Mouse (Mus musculus): ENCODE results near the gene Taar9.
A peak's percentile ranks its signal among the peaks of the same experiment; 100 is the strongest.
"Not testable (repeated sequence)": the region's sequence is repeated elsewhere in the genome, so short reads cannot be mapped to it uniquely, and the experiment has no call there.

Gene Taar9

DNA sequence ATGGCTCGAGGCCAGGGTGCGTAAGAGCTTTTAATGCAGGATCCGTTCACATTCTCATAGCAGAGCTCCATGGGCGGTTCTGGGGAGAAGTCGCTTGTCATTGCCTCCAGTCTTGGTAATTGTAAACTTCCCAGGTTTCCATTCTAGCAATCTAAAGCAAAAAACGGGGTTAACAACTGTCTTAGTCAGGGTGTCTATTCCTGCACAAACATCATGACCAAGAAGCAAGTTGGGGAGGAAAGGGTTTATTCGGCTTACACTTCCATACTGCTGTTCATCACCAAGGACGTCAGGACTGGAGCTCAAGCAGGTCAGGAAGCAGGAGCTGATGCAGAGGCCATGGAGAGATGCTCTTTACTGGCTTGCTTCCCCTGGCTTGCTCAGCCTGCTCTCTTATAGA is at the start of gene Taar9:
Gene Taar9 (minus strand): TSS at position 101 of the 400 bp plus-strand sequence.
- DNase-seq (ENCODE audit: low spot score) = not testable (repeated sequence)

DNA sequence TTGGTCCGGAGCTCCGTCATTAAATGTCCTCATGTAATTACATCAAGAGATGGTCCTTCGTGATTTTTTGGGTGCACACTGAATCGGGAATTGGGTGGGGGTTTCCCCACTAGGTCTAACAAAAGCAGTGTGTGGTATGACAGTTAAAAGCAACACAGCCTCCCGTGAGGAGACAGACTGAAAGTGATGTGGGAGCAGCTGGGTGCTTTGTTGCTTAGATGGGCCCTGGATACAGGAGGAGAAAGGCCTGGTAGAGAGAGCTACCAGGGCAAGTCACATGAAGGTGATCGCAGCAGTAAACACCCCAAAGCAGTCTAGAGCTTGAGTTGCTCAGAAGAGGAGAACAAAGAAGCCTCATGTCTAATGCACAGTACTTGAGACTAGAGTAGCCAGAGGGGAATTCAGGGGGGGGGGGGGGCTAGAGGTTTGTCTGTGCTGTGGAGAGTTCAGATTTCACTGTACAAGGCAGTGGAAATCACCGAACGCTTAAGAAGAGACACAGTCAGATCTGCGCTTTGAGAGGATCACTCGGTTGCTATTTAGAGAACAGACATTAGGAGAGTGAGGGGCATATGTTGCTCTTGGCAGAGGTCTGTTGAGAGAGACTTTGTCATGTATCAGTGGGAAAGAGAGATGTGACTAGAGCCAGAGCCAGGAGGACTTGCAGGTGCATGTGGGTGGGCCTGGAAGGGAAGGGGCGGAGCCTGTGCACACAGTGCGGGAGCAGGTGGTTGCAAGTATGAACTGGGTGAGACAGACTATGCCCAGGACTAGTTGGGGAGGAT is 49.3 kb upstream of the Taar9 start:
- no peak for DNase-seq (ENCODE audit: low spot score)

DNA sequence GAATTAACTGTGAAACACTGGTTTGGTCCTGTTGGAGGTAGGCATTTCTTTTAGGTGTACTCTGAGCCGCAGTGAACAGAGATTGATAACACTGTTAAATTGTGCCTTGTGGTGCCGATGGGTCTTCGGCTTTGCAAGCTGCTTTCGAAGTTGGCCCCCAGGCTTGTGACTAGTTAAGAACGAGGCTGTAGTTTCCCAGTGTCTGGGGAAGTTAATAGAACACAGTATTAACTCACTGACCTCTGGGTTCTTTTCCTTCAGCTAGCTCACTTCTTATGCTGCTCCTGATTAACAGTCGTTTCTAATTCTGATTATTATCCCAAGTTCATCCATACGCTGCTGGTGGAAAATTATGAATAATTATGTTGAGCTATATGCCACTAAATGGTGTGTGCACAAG is 40.8 kb upstream of the Taar9 start:
- DNase-seq (ENCODE audit: low spot score) = no peak

DNA sequence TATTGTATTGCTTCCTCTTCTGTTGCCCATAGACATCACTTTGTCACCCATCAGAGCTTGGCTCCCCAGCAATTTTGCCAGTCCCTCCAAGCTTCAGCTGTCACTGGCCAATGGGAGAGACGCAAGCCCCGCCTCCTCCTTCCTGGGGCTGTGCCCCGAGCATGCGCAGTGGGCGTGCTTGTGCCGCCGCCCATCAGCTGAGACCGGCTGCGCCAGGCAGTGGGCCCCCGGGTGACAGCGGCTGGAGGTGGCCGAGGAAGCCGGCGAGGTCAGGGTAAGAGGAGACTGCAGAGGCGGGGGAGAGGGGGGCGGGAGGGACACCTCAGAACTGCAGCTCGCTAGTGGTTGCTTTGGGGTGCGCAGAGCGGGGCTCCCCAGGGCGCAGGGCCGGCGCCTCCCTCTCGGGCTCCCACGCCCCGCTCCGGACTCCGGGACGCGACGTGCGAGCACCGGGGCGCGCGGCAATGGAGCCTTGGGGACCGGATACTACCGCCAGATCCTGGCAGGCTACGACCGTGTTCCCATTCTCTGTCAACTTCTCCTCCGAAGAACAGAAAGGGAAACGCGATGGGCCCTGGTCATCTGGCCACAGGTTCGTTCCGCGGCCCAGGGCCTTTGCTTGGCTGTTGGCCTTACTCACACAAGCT is 39.9 kb upstream of the Taar9 start, which contains the start of gene Stx7:
Gene Stx7 (plus strand): TSS at position 168 of the 647 bp plus-strand sequence.
- peak; percentile 94 for DNase-seq (ENCODE audit: low spot score)

DNA sequence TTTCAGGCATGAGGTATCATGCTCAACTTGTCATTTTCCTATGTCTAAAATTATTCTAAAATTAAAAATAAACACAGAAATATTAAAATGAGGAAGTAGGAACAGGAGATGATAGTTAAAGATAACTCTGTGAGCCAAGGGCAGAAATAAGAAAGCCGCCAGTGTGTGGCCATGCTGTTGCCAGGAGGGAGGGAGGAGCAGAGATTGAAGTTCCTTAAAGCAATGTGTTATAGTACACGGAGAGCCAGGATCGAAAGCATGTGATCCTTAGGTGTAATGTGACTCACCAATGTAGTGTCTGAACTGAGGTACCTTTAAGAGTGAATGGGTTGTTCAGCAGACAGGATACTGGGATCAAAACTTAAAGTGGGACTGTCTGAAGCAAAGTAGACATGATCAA is 33.4 kb upstream of the Taar9 start:
- DNase-seq (ENCODE audit: low spot score) = no peak

DNA sequence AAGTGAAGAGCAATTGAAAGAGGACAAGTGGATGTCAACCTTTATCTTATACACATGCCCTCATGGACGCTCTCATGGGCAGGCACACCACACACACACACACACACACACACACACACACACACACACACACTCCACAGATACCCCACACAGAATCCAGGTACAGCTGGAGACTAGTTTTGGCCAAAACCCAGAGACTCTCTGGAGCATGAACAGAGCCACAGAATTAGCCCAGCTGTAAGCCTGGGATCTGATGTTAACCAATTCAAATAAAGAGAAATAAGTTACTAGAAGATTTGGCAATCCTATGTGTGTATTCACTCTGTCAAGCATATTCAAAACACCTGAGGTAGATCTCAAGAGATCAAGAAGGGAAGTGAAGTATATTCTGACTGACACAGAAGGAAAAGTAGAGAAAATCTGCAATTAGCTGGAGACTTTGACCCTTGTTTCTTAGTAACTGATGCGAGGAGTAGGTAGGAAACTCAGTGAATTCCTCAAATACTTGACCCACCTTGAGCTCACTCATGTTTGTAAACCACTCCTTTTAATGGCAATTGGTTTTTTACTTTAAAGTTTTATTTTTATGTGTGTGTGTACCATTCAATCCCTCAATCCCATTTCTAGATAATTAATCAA is 29.4 kb upstream of the Taar9 start:
- DNase-seq (ENCODE audit: low spot score) = no peak

DNA sequence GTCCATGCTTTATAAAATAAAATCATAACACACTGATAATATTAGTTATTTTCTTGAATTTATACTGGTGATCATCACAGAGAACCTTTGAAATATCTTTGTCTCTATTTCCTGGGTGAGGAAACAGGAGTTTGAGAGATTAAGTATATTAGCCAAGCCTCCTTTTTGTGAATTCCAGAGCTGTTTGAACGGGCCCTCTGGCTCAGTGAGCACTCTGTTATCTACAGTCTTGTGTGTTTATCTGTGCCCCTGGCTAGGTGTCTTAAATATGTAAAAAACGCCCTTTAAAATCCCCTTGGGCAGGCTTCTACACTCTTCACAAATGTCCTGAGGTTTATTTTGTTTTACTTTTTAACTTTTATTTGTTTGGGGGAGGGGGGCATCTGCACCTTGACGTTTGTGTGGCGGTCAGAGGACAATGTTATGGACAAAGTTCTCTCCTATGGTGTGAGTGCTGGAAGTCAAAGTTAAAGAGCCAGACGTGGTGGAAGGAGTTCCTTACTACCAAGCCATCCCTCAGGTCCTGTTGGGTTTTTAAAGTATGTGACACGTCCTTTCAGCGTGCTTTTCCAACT is 24.8 kb upstream of the Taar9 start:
- DNase-seq (ENCODE audit: low spot score) = no peak

DNA sequence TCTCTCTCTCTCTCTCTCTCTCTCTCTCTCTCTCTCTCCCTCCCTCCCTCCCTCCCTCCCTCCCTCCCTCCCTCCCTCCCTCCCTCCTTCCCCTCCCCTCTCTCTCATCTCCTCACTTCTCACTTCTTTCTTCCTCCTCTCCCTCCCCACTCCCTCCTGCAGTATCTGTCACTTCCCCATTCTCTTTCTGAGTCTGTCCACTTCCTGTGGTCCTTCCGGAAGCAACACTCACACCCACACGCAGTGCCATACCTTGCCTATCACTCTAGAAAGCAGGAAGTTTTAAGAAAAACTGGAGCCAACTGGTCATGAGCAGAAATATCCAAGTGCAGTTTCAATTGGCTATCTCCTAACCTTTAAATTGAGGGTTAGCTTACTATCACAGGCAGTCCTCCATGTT is 23.8 kb upstream of the Taar9 start:
- no peak for DNase-seq (ENCODE audit: low spot score)

DNA sequence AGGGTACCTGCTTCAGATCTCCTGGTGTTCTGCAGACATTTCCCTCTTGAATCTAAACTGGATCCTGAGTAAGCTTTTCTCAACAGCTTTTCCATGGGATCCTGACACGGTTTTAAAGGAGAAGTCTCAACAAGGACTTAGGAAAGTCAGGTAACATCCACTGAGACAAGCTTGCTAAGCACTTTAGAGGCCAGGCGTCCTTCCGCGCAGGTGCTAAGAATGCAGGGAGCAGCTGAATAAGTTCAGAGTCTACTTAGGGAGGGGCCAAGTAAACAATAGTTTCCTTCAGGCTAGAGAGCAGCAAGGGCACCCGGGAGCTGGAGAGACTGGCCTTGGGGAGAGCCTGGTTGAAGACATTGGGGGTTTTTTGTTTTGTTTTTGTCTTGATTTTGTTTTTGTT is 22.9 kb upstream of the Taar9 start:
- DNase-seq (ENCODE audit: low spot score) = peak; percentile 49

DNA sequence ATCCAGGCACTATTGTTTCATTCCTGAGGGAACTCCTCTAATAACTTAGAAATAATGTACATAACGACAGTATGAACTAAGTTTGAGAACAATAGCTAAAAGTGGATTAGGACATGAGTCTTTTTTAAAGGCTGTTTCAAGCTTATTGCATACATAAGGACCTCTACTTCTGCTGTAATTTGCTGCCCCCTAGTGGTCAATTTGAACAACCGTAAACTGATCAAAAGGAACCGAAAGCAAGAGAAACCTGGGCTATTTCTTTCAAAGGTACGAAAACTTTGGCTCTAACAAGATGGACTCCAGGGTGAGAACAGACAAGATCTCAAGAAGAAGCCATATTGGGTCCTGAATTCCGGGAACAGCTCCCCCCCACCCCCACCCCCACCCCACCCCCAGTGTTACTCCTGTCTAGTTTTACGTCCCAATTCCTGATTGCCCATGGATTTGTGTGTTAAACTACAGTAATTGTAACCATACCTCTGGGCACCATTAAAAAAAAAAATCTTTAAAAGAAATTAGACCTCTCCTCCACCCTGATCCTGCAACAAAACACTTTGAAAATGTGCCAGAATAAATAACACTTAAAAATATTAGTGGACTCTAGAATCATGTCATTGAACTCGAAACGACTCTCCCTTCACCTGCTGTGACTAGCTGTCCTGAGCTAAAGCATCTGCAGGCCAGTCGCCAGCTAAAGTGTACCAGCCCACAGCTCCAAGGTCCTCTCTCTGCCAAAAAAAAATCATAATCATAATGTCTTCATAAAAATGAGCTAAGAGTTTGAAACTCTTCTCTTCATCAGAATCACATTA is 22.3 kb upstream of the Taar9 start:
- DNase-seq (ENCODE audit: low spot score) = peak; percentile 54

DNA sequence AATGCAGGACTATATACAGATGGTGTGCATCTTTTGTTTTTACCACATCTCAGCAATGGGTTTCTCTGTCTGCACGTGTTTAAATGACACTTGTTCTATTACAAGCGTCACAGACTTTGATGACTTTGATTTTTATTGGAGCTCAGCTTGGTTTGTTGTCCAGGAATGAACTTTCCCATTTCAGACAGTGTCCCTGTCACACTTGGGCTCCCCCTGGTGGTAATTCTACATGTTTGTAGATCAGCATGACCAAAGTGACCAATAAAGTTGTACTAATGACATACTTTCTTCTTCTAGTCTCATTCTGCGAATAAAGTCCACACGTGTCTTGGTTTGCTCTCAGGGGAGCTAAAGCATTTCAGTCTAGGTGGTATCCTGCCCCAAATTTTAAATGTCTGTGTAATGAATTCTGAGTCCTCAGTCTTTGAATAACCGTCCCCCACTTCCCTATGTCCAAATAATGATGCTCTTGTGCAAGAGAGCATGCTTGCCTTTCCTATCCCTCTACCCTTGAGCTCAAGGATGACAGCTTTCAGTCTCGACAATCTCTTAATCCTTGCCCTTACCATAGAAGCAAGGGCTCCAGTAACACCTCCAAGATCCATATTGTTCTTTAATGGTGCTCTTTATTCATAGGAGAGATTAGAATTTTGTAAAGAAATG is 1.9 kb upstream of the Taar9 start:
- peak; percentile 63 for DNase-seq (ENCODE audit: low spot score)

DNA sequence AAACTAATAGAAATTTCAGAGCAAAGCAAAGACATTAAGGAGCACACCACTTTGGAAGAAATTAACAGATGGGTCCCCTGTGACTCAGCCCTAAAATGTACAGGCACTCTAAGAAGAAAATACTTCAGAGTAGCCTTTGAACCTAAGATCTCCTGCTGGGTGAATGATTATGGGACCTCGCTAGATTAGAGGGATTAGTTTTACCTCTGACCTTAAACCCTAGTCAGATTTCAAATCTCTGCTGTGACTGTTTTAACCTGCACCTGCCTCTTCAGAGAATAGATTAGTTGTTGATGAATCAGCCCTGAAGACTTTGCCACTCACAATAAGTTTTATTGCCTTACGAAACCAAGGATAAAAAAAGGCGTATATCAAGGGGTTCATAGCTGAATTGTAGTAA is 1.1 kb downstream of the Taar9 start:
- no peak for DNase-seq (ENCODE audit: low spot score)

DNA sequence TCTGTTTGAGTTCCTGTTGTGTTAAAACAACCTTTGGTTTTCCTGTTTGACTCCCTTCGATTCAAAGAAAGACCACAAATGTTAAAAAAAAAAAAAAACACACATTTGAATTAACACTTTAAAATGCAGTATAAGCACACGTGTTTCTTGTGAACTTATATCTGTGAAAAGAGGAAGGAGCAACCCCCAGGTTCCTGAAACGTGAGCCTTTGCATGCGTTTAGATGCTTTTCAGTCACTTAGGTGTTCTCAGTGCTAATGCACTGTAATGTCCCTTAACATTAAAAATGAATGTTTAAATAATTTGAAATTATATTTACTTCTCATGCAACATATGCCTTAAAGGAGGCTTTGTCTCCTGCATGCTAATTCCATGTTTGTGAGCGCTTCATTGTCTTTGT is 1.6 kb downstream of the Taar9 start:
- DNase-seq (ENCODE audit: low spot score) = no peak

DNA sequence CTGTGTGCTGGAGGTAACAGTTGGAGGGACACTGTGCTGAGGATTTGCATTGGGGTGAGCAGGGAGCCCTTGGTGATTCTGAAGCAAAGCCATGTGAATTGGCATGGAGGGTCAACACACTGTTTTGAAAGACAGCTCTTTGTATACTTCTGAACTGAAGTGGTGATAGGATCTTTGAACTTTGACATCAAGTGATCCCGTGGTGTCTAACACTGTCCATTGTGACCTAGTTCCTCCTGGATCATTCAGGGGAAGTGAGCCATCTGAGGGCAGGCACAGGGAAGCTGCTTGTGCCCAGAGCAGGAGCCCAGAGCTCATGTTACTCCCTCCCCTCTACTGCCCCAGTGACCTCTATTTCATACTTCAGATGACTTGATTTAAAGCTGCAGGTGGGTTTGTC is 6.0 kb downstream of the Taar9 start:
- DNase-seq (ENCODE audit: low spot score) = not testable (repeated sequence)

DNA sequence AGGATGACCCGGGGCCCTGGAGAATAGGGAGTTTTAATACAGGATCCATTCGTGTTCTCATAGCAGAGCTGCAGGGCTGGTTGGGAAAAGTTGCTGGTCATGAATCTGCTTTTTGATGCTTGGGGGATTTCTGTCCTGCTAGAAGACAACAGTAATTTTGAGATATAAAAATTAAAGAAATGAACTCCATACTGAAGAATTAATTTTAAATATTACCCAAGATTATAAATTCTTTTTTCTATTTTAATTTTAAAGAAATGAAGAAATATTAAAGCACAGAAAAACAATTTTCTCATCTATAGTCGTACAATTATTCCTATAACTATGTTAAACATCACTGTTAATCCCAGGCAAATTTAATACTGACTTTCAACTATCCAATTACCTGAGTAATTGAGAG is 7.5 kb downstream of the Taar9 start, which contains the start of gene Taar8c:
Gene Taar8c (minus strand): TSS at position 101 of the 400 bp plus-strand sequence.
- not testable (repeated sequence) for DNase-seq (ENCODE audit: low spot score)

DNA sequence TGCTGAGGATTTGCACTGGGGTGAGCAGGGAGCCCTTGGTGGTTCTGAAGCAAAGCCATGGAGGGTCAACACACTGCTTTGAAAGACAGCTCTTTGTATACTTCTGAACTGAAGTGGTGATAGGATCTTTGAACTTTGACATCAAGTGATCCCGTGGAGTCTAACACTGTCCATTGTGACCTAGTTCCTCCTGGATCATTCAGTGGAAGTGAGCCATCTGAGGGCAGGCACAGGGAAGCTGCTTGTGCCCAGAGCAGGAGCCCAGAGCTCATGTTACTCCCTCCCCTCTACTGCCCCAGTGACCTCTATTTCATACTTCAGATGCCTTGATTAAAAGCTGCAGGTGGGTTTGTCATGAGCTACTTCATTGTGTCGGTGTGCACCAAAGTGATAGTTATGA is 12.3 kb downstream of the Taar9 start:
- DNase-seq (ENCODE audit: low spot score) = not testable (repeated sequence)

DNA sequence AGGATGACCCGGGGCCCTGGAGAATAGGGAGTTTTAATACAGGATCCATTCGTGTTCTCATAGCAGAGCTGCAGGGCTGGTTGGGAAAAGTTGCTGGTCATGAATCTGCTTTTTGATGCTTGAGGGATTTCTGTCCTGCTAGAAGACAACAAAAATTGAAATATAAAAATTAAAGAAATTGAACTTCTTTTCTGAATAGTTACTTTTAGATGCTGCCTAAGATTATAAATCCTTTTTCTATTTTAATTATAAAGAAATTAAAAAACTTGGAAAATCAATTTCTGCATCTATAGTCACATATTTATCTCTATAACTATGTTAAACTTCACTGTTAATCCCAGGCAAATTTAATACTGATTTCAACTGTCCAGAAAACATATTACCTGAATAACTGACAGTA is 17.1 kb downstream of the Taar9 start, which contains the start of gene Taar8b:
Gene Taar8b (minus strand): TSS at position 101 of the 400 bp plus-strand sequence.
- no peak for DNase-seq (ENCODE audit: low spot score)

DNA sequence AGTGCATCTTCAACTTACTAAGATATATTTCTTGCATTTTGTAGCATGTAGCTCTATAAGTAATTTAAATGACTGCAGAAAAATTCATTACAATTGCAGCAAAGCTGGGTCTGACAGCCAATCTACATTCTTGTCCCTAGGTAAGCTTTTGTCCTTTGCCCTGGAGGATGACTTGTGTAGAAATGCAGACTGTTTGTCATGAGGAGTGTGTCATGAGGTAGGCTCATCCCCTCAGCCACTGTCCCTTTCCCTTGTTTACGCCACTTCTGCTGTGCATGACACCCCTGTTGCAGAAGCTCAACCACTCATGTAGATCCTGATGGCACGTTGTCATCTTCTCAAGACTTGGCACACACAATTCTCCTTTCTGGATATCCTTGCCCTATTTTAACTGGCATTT is 22.2 kb downstream of the Taar9 start:
- no peak for DNase-seq (ENCODE audit: low spot score)

DNA sequence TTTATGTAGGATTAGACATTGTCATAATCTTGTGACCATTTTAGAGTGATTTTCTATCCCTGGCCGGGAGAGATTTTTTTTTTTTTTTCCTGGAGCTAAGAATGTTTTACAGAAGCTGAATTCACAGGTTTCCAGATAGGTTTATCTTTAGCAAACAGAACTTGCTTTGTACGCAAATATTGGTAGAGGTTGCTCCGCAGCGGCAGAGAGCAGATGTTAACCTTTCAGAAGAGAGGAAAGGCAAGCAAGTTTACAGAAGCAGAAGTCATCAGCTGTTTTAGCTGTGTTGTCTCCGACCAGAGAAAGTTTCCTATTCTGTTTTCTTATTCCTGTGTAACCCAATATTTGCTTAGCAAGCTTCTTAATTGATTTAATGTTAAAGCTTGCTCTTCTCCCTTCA is 22.8 kb downstream of the Taar9 start:
- no peak for DNase-seq (ENCODE audit: low spot score)

DNA sequence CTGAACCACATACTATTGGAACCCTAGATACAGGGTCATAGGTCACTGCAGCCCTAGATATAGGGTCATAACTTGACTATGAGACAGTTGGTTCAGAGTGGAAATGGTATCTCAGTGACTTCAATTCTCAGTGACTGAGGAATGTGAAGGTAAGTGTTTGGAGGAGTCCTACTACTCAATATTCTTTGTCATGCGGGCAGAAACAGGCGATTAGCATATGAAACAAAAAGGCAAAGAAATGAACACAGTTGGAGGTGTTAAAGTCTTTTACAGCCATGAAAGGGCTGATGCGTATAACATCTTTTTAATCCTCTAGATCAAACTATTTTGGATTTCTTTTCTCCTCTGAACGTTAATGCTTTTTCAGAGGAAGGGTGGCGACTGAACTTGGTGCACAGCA is 23.4 kb downstream of the Taar9 start:
- no peak for DNase-seq (ENCODE audit: low spot score)

DNA sequence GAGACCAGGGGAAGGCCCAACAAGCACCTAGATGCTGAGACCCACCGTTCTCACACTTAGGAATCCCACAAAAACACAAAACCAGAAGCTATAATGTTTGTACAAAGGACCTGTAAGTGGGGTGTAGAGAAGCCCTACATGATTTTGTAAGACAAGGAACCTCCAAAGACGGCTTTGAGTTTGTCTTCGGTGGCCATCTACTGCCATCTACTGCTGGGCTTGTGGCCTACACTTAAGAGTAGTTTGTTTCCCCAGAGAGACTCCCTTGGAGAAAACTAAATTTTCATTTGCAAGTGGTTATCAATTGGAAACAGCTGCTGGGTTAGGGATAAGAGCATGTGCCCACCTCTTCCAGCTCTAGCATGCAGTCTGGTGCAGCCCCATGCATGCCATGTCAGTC is 29.2 kb downstream of the Taar9 start:
- DNase-seq (ENCODE audit: low spot score) = peak; percentile 53

Data from testis, postnatal 10 days (tissue).